Mouse (Mus musculus) intestine, postnatal 0 days (tissue): Measurements from ENCODE around the gene Snap29. TPM values are rescaled to one million over a fixed set of nuclear protein-coding genes. Genes with fewer than 3 reads are reported as not detected.

Experiments
- ATAC-seq: fragments of 200-750 bp; cut with Nextera tagmentation; 2 replicates; pipeline ENCODE4 v1.8.0; 2017; ENCODE audit warnings: mild to moderate bottlenecking, moderate TSS enrichment, moderate library complexity
- H3K27ac ChIP-seq: fragments of 300-500 bp; sonication (generic); 2 replicates; pipeline ENCODE4 v1.5.1; 2014; ENCODE audit warnings: mild to moderate bottlenecking, low read depth, low read length, moderate library complexity
- H3K27me3 ChIP-seq: fragments of 300-500 bp; sonication (generic); replicated peaks from 2 replicates; pipeline ENCODE4 v1.6.1; 2014; ENCODE audit warnings: low read length, mixed read lengths; ENCODE audit not compliant: control insufficient read depth, insufficient read depth
- H3K36me3 ChIP-seq: fragments of 300-500 bp; sonication (generic); 2 replicates; pipeline ENCODE4 v1.6.1; 2014; ENCODE audit warnings: mild to moderate bottlenecking, moderate library complexity; ENCODE audit not compliant: control insufficient read depth, insufficient read depth
- H3K4me1 ChIP-seq: fragments of 300-500 bp; sonication (generic); replicated peaks from 2 replicates; pipeline ENCODE4 v1.6.1; 2014; ENCODE audit warnings: antibody characterized with exemption, low read length, mixed read lengths; ENCODE audit not compliant: control insufficient read depth, insufficient read depth
- H3K4me2 ChIP-seq: fragments of 300-500 bp; sonication (generic); replicated peaks from 2 replicates; pipeline ENCODE4 v1.6.1; 2014; ENCODE audit warnings: low read depth, mild to moderate bottlenecking, moderate library complexity
- H3K4me3 ChIP-seq: fragments of 300-500 bp; sonication (generic); 2 replicates; pipeline ENCODE4 v1.5.1; 2014; ENCODE audit warnings: low read depth, low read length
- H3K9ac ChIP-seq: fragments of 300-500 bp; sonication (generic); 2 replicates; pipeline ENCODE4 v1.6.1; 2014; ENCODE audit warnings: mild to moderate bottlenecking, low read depth, low read length
- H3K9me3 ChIP-seq: fragments of 300-500 bp; sonication (generic); 2 replicates; pipeline ENCODE4 v1.6.1; 2016; ENCODE audit warnings: mixed run types; ENCODE audit not compliant: control insufficient read depth
- CTCF ChIP-seq: sonication (generic); IDR thresholded peaks from 2 replicates; pipeline ENCODE4 v1.5.1; 2016; ENCODE audit warnings: low read depth, mild to moderate bottlenecking, control low read depth, antibody characterized with exemption, moderate library complexity
- whole genome bisulfite sequencing: fragments of 180-500 bp; shearing (Covaris S2); extraction: QIAGEN DNeasy Blood & Tissue Kit; methylation state at CpG from one replicate; pipeline ENCODE4 v1.1.7; 2014; 5-methylcytosine and 5-hydroxymethylcytosine counted together
- polyA plus RNA-seq: library from polyadenylated mRNA; unstranded; fragments of >200 nt; fragmentation: Nextera tagmentation; extraction: Ambion mirVana; gene quantifications from 2 replicates; pipeline ENCODE4 v1.2.1, GENCODE M21; 2015

Gene Snap29
- polyA plus RNA-seq, 1 experiment from 2014 or later, result 15.5 TPM

DNA sequence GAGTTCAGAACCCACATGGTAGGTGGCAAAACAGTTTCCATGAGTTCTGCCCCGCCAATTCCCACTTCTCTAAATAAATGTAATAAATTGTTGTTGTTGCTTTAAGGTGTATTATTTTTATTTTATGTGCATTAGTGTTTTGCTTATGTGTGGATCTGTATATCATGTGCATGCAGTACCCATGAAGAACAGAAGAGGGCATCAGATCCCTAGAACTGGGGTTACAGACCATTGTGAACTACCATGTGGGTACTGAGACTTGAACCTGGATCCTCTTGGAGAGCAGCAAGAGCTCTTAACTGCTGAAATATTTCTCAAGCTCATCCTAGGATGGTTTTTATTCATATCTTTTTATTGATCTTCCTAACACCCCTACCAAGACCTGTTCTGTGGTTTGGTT, 2.9 kb upstream of the Snap29 start:
- no peak overlapping the region for H3K4me2 ChIP-seq
- no peaks in the 10 kb centered on the region for H3K36me3 ChIP-seq
- H3K9ac ChIP-seq, result no peak overlapping the region
- H3K4me1 ChIP-seq, result peaks cover 3% of the 10 kb centered on the region; the same call in 1 of the 2 replicates
- ATAC-seq, result no peak
- no peaks in the 10 kb centered on the region for H3K27me3 ChIP-seq
- peak; percentile 78 for TF ChIP-seq CTCF
- no peaks in the 10 kb centered on the region for H3K9me3 ChIP-seq
- WGBS, result 91% methylated on average over 1 of the region's 1 CpGs
- no peak overlapping the region for H3K4me3 ChIP-seq
- no peak overlapping the region for H3K27ac ChIP-seq

DNA sequence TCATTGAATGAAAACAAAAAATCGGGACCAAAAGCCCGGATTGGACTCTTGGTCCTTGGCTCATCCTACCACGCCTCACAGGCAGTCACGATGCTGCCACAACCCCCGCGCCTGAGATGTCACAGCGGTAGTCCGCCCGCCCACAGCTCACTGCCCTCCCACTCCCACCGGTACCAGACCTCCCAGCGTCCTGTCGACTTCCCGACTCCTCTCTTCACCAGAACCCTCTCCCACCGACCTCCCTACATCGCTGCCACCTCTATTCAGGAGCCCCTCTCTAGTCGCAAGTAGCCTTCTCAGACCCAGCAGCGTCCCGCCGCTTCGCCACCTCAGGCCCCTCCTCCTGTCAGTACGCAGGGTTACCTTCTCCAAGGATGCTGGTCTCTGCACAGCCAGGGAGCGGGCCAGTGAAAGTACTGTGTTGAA, 502 bp upstream of the Snap29 start:
- peaks cover 3% of the 10 kb centered on the region; the same call in 1 of the 2 replicates for H3K4me1 ChIP-seq
- peak overlapping the region; percentile 83 for H3K27ac ChIP-seq
- no peaks in the 10 kb centered on the region for H3K36me3 ChIP-seq
- peak overlapping the region; percentile 82 for H3K4me2 ChIP-seq
- H3K27me3 ChIP-seq, result no peaks in the 10 kb centered on the region
- no peaks in the 10 kb centered on the region for H3K9me3 ChIP-seq
- no peak for TF ChIP-seq CTCF
- H3K4me3 ChIP-seq, result peak overlapping the region; percentile 75
- WGBS, result 1% methylated on average over 22 of the region's 22 CpGs
- peak; percentile 62 for ATAC-seq
- H3K9ac ChIP-seq, result peak overlapping the region; percentile 67

DNA sequence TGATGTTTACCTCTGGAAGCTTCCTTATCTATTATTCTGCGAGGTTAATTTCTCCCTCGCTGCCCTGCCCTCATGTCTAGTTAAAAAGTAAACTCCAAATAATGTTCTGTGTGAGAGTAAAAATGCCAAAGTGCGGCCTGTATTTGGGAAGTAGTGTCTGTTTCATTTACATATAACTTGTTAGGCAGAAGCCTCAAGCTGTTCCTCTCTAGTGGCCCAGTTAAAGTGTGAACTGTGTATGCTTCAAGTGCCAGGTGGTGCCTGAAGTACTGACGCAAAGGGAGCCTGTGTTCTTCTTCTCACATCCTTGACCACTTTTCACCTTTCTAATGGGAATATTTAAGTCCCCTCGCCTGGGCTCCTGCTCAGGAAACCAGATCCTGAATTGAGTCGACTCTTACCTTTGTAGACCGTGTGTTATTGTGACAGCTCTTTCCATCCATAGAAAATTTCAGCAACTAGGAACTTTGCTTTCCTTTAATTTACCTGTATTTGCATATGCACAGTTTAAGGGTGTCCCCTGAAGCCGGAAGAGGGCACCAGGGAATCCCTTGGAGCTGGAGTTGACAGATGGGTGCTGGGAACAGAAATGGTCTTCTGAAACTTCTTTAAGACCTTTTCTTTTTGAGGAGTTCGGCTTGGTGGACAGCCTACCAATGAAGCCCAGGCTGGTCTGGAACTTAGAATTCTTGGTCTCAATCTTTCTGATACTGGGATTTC, 886 bp downstream of the Snap29 start:
- WGBS, result 24% methylated on average over 9 of the region's 9 CpGs
- Histone ChIP-seq H3K9me3 (no peaks in the 10 kb centered on the region), H3K4me3 (peak overlapping the region; percentile 75), H3K36me3 (peaks cover 3% of the 10 kb centered on the region; the same call in 1 of the 2 replicates), H3K4me2 (peak overlapping the region; percentile 82), H3K9ac (peak overlapping the region; percentile 67), H3K27ac (peak overlapping the region; percentile 83; the same call in 1 of the 2 replicates), H3K27me3 (no peaks in the 10 kb centered on the region), H3K4me1 (peaks cover 3% of the 10 kb centered on the region; the same call in 1 of the 2 replicates)
- no peak for ATAC-seq
- no peak for TF ChIP-seq CTCF

DNA sequence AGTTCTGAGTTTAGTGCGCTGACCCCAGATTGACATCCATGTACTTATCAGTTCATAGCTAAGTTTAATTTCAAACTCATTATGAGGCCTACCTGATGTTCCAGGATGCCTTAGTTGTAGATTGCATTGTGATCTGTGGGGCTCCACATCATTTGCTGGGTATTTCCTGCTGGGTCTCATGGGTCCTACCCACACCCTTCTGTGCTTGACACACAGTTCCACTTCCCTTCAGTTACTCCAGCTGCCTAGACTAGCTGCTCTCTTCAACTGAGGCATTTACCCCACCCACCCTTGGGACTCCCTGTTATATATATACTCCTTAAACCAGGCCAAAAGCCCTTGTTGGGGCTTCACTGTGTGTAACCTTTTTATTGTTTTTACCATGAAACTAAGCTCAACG, 3.3 kb downstream of the Snap29 start:
- no peak overlapping the region for H3K9ac ChIP-seq
- WGBS, result 92% methylated on average over 2 of the region's 2 CpGs
- no peak for TF ChIP-seq CTCF
- no peak for ATAC-seq
- H3K27ac ChIP-seq, result no peak overlapping the region; the same call in 1 of the 2 replicates
- H3K36me3 ChIP-seq, result peaks cover 5% of the 10 kb centered on the region; the same call in 1 of the 2 replicates
- H3K4me3 ChIP-seq, result no peak overlapping the region
- H3K4me1 ChIP-seq, result peaks cover 3% of the 10 kb centered on the region; the same call in 1 of the 2 replicates
- H3K9me3 ChIP-seq, result no peaks in the 10 kb centered on the region
- H3K27me3 ChIP-seq, result no peaks in the 10 kb centered on the region
- no peak overlapping the region for H3K4me2 ChIP-seq

DNA sequence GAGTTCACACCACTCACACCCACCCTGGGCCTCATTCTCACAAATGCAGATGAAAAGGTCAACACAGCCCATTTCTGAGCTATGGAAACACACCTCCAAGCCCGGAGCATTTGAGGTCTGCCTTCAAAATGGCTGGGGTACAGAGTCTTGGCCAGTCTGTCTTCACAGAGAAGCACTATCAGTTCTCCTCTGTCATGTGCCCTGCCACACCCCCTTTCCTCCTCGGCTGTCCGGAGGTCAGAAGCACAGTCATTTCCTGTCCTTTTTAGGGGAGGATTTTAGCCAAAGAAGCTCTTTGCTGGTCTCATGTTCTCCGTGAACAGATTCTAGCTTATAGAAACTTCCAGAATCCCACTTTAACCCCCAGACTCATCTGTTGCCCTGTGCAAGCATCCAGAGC, 4.4 kb downstream of the Snap29 start:
- Histone ChIP-seq H3K4me3 (no peak overlapping the region), H3K4me2 (peak overlapping the region; percentile 41), H3K9me3 (no peaks in the 10 kb centered on the region), H3K27ac (no peak overlapping the region), H3K4me1 (peaks cover 3% of the 10 kb centered on the region; the same call in 1 of the 2 replicates), H3K36me3 (peaks cover 5% of the 10 kb centered on the region; the same call in 1 of the 2 replicates), H3K9ac (0 out of 2 replicates have a peak overlapping the region, but pooled peaks have one; percentile 0), H3K27me3 (no peaks in the 10 kb centered on the region)
- TF ChIP-seq CTCF, result no peak
- 27% methylated on average over 4 of the region's 4 CpGs for WGBS
- peak; percentile 11; the same call in 1 of the 2 replicates for ATAC-seq

DNA sequence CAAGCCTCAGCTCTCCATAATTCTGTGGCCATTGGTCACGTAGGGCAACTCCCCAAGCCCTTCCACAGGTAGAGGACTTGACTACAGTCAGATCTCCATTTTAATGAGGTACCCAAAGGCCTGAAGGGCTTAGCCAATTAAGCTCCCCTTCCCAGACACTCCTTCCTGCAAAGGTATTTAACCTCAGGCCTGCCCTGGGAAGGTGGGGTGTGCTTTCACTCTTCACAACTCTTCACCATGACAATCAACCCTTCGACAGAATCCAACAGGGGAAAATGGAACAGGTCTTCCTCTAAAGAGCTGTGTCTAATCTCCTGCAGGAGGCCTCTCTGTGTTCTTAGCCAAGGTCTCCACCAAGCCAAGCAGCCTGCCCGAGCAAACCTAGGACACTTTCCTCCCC, 17.2 kb downstream of the Snap29 start:
- ATAC-seq, result no peak
- Histone ChIP-seq H3K36me3 (peaks cover 57% of the 10 kb centered on the region), H3K4me1 (no peaks in the 10 kb centered on the region), H3K9ac (no peak overlapping the region), H3K27ac (no peak overlapping the region), H3K9me3 (no peaks in the 10 kb centered on the region), H3K4me2 (no peak overlapping the region), H3K4me3 (no peak overlapping the region), H3K27me3 (no peaks in the 10 kb centered on the region)
- no peak for TF ChIP-seq CTCF
- 82% methylated on average over 3 of the region's 3 CpGs for WGBS
